Mouse (Mus musculus) cerebellum, postnatal 4 days (tissue): ENCODE results near the gene Scrt2.

ENCODE experiments used
- DNase-seq, 2 experiments: peaks; one replicate each; pipeline ENCODE4 v3.0.0; 2022; ENCODE audit warnings: low spot score in 2 of 2, mixed read lengths in 1 of 2

The Scrt2 gene

DNA sequence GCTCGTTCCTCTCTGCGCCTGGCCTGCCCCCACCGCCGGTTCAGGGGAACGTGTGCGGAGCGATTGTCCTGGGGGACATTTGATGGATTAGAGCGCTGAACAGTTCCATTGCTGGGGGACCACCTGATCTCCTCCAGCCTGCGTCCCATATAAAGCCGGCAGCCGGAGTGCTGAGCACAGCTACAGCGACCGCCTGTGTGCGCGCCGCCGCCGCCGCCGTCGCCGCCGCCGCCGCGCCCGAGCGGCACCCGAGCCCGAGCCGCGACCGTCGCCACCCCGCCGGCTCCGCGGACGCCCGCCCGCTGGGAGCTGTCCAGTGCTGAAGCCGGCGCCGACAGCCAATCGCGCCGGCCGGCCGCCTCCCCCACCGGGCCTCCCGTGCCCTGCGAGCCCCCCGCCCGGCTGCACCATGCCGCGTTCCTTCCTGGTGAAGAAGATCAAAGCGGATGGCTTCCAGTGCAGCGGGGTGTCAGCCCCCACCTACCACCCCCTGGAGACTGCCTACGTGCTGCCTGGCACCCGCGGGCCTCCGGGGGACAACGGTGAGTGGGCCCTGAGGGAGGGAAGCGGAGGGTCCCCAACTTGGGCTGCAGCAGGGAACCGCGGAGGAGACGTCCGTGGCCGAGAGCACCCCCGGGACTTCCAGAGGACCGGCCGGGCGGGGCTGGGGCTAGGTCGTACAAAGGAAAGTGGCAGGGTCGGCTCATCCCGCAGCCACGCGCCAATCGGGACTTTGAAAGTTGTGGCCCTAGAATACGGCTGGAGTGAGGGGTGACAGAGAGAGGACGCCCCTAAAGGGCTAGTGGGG, 516 bp downstream of the Scrt2 start:
- DNase-seq, result peak; percentile 60 to 68

DNA sequence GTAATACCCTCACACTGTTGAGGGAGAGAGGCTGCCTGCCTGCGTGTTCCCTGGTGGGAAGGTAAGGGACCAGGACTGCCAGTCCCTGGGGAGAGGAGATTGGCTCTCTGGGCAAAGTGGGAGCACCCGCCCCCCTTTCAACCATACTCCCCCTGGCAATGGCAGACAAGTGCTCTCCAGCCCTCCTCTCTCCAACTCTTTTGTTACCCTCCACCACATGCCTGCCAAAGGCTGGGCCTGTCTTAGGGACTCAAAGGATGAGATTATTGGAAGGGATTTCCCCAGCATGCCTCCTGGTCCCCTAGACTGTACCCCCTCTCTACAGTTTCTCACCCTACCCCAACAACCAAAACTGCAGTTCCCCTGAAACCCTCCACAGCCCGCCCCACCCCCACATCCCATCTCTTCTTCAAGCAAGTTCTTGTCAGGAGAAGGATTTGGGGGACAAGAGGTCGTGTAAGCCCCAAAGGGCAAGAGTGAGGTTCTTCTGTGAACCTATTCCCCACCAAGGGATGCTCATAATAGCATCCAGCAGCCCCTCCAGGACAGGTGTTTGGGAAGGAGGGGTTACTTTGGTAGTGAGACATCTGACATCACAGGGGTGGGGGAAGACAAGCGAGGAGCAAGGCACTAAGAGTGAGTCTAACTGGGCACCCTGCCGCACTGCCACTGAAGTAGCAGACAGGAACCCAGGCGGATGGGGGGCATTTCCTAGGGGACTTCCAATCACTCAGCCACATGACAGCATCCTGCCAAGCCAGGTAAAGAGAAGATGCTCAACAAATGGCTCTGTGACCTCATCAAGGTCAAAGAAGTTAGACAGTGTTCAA, 1.3 kb downstream of the Scrt2 start:
- no peak for DNase-seq

DNA sequence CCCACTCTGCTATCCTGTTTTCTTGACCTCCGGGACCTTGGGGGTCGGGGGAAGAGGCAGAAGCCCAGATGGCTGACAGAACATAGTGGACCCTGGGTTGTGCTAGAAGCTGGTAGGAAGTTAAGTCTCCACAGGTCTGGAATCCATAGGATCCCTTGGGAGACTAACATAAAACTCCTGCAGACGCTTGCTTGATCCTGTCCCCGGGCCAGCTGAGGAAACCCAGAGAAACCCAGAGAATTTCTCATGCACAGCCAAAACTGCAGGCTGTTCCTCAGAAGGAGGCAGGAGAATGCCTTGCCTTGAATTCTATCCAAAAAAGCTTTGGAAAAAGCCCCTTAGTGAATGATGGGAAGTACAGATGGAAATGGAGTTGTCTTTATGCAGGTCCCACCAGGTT, 2.1 kb downstream of the Scrt2 start:
- no peak for DNase-seq

DNA sequence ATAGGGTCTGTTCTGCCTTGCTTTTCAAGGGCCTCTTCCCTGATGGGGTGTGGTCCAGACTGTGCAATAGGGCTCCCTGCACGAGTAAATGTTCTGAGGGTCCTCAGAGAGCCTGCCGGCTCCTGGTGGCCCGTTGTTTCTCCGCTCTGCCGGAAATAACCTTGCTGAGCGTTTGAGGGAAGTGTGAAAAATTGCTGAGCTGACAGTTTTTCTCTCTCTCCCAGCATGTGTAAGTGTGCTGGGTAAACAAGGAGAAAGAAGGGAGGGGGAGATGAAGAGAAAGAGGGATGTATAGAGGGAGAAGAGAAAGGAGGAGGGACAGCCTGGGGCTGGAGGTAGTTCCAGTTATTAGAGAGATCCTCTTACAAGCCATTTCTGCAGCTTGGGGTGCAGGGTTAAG, 3.0 kb downstream of the Scrt2 start:
- DNase-seq, result no peak

DNA sequence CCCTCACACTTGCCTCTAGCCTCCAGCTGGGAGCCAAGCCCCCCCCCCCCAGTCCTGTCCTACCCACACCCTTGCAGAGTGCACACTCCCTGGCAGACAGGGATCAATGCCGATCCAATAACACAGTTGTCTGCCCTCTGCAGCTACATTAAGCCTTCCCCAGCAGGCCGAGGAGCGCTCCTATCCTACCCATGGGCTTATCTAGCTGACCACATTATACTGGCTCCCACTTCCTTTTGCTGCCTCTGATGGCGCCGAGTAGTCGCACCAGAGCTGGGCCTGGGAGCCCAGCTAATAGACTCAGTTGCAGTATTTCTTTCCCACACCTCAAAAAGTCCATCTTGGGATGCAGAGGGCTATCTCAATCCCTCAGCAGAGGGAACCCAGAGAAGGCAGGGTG, 4.1 kb downstream of the Scrt2 start:
- DNase-seq, result no peak

DNA sequence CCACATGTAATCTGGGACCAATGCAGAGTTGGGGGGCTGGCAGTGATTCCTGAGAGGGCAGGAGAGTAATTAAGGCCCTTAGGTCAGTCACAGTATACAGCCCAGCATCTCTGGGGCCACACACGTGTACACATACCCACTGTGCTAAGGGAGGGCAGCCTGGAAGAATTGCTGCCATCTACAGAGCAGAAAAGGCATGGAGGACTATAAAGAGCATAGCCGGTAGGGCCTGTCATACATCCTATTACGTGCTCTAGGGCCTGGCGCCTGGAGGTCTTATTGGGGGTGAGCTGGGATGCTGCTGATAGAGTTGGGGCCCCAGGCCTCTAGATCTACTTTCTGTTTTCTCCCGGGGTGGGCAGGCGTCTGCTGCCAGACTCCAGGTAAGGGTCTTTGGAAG, 5.1 kb downstream of the Scrt2 start:
- DNase-seq, result no peak

DNA sequence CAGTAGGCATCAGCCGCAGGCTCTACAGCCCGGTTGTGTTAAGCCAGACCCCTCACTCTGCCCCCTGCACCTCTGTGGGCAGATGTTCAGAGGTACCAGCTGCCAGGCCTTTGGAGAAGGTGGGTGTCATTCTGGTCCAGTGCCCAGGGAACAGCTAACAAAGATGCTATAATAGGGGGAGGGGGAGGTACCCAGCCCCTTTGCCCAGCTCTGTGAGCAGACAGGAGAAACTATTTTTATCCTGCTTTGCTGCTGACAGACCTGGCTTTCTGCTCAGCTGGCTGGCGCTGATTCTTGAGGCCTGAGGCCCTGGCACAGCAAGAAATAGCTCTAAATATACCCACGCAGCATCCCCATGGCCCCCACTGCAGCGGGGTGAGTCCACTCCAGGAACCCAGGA, 5.8 kb downstream of the Scrt2 start:
- DNase-seq, result no peak

DNA sequence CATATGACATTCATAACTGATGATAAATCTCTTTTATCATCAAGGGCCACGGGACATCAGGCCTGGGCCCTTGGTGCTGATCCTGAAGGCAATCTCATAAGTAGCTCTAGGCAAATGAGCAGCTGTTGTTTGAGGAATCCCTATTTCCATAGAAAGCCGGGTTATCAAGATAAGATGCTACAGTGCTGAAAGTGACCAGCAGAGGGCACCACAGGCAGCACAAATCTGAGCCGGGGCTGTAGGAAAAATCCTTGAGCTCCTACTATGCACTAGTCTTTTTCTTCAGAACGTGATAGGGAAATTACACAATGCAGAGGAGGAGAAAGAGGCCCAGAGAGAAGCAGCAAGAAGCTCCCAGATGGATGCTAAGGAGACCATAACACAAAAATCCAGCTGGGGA, 7.7 kb downstream of the Scrt2 start:
- DNase-seq, result peak; percentile 56 to 73

DNA sequence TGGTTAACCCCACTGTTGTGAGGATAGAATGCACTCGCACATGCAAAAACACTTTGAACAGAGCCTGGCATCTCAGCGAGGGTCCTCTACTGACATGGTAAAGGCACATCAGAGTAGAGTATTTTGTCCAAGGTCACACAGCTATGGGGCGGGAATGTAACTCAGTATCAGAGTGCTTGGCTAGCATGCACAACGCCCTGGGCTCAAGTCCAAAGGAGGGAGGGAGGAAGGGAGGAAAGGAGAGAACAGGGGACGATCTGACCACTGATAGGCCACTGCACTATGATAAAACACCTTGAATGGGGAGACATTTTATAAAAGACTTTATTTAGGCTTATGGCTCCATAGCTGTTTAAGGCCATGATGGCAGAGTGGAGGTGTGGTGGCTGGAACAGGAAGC, 8.3 kb downstream of the Scrt2 start:
- no peak for DNase-seq

DNA sequence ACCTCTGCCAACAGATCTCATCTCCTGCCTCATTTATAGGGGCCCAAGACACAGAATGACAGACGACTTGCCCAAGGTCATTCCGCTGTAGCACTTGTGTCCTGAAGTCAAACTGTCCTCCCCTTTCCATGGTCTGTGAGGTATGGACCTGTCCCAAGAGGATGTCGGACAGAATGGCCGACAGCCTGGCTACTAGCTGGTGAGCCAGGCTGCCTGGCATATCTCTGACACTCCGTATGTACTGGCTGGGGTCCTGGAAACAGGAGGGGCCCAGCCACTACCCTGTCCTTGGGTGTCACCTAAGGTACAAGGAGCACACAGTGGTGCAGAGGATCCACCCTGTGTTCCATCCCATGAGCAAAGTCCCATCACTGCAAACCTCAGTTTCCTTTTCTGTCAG, 9.2 kb downstream of the Scrt2 start:
- DNase-seq, result no peak

DNA sequence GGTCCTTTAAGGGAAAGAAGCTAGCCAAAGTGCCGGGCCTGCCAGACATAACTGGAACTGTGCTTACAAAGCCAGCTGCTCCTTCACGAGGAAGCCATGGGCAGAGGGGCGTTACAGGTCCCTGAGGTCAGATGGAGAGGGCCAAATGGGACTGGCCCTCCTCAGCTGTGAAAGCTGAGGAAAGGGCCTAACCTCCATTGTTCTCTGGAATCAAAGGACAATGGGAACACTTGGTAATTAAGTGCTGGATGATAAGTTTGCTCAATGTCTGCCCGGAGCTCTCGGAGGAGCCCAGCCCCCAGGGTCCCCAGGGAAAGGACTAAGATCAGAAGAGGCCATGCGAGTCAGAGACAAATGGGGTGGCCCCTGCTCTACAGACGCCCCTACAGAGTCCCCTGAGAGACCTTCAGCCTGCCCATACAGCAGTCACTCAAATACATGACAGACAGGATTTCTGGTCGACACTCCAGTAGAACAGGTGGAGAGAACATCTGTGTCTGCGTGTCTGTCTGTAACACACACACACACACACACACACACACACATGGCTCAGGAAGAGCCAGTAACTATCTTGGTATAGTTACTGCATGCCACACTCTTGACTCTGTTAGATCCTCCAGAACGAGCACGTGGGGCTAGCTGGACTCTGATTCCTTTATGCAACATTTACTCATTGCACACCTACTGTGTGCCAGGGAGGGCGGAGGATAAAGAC, 10.2 kb downstream of the Scrt2 start:
- DNase-seq, result no peak

DNA sequence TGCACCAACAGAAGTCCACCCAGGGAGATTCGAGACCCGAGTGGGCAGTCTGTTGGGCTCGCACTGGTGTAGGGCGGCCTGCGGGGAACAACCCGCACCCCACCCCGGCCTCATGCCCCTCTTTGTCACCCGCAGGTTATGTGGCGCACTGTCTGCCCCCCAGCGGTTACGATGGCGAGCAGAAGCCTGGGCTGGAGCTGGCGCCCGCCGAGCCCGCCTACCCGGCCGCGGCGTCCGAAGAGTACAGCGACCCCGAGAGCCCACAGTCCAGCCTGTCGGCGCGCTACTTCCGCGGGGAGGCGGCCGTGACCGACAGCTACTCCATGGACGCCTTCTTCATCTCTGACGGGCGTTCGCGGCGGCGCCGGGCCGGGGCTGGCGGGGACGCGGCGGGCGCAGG, 11.6 kb downstream of the Scrt2 start:
- DNase-seq, result no peak

DNA sequence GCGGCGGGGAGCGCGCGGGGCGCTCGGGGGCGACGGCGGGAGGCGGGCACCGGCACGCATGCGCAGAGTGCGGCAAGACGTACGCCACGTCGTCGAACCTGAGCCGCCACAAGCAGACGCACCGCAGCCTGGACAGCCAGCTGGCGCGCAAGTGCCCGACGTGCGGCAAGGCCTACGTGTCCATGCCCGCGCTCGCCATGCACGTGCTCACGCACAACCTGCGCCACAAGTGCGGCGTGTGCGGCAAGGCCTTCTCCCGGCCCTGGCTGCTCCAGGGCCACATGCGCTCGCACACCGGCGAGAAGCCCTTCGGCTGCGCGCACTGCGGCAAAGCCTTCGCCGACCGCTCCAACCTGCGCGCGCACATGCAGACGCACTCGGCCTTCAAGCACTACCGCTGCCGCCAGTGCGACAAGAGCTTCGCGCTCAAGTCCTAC, 12.0 kb downstream of the Scrt2 start:
- DNase-seq, result no peak

DNA sequence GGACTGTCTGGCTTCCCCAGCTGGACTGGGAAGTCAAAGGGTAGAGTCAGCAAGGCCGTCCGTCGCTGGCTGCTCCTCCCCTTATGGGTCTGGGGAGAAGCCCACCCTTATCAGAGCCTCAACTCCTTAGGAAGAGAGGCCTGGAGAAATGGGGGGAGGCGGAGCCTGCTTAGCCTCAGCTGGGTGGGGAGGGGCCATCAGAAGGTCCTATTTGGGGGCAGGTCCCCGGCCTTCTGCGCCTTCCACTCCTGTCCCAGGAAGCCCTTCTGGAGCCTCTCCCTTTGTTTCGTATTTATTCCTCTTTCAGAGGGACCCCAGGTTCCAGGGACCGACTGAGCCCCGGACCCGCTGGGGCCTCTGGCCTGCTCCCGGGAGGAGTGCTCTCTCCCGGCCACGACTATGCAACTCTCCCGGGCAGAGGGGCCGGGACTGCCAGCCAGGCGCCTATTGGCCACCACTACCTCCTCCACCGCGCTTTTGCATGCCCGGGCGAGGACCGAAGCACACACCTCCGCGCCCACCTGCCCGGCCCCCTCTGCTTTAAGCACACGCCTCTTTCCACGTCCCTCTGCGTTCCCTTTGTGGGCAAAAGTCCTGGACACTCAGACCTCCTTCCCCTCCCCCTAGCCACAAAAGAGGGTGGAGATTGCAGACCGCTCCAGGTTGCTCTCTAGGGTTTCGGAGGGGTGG, 13.7 kb downstream of the Scrt2 start:
- DNase-seq, result no peak

DNA sequence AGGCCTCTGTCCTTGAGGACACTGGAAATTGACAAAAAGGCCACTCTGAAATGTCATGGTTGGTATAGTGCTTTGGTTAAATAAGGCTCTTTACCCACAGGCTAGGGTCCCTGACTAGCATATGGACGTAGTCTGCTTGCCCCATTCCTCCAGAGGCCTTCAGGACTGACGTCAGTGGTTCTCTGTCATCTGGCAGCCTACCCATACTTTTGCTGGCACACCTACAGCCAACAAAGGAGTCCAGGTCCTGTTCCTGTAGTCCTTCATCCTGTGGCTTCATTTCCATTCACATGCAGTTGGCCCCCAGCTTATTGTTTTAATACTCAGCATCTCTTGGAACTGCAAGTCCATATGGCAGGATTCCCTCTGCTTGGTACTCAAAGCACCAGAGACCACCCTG, 15.6 kb downstream of the Scrt2 start:
- no peak for DNase-seq

DNA sequence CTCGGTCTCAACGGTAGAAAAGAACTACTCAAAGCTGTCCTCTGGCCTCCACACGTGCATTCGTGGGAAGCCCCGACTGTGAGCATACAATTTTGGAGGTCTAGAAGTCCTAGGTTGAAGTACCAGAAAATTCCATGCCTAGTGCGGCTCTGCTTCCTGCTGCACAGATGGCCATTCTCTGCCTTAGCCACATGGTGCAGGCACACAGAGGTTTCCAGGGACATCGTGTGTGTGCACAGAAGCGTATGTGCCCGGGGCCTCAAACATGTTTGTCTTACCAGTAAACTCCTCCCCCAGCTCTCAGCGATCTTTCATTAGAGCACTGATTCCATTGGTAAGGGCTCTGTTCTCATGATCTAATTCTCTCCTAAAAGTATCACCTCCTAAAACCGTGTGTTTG, 16.6 kb downstream of the Scrt2 start:
- no peak for DNase-seq

DNA sequence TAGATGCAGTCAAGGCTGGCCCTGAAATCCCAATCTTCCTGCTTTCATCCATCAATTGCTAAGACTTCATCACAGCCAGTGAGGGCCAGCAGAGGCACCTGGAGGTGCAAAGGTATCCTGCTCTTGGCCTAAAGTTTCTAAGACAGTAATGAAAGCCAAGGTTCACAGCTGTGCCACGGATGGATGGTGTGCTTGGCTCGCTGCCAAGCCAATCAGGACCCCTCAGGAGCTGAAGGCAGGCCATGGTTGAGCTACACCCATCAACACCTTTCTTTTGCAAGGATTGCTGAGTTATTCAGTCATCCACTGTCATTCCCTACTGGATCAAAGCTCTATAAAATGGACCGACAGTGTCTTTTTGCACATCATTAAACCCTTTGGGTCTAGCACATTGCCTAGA, 18.2 kb downstream of the Scrt2 start:
- no peak for DNase-seq

DNA sequence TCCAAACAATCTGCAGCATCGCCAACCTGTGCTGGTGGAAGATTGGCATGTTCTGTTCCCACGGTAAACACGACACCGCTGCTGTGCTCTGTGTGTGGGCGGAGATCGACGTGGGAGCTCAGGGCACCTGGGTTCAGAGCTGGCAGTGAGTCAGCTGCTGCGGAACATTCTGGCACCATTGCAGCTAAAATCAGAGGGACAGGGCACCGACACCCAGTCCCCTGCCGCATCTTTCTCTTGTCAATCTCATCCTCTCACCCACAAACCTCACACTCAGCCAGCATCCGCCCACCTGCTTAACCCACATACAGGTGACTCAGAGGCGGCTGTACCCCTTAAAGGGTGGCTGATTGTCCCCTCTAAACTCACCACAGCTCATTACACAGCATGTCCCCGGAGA, 20.4 kb downstream of the Scrt2 start:
- DNase-seq, result no peak

DNA sequence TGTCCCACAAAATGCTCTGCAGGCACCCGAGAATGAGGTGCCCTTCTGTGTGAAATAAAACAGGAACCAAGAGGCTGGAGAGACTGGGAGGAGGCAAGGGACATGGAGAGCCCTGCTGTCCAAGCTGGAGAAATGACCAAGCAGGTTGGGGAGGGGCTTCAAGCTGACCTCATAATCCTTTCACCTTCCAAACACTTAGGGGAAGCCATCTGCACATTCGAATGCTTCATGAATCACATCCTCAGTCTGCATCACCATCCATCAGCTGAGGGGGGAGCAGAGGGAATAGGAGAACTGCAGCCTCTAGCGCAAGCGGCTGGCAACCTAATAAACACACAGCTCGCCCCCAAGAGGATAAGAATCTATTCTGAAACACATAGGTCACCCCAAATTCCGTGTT, 21.0 kb downstream of the Scrt2 start:
- DNase-seq, result no peak

DNA sequence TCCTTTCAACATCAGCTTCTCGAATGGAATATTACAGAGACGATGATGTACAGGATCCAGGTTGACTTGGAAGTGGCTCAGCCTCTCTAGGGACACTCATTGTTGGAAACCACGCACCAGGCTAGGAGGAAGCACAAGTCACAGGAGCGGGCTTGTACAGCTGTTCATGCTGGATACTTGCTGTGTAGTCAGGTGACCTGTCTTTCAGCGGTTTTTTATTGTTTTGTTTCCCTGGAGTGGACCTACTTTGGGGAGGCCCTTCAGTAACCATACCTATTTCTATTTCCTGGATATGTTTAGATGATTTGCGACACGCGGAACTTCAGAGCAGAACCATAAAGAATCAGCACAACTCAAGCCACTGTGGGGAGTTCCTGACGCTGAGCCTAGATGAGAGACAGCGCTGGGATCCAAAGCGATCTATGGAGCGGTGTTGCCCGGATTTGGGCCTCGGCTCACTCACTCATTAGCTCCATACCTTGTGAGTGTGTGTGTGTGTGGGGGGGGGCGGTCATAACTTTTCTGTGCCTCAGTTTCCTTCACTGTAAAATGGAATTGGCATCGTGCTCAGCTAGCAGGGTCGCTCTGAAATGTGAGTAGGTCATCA, 23.5 kb downstream of the Scrt2 start:
- no peak for DNase-seq
